Mouse (Mus musculus) kidney, embryonic 16.5 days (tissue): ENCODE data around the gene Lmtk3. TPM values are rescaled to one million over a fixed set of nuclear protein-coding genes. Genes with fewer than 3 reads are reported as not detected.

ENCODE experiments used
- ATAC-seq: fragments of 200-750 bp; cut with Nextera tagmentation; 2 replicates; pipeline ENCODE4 v1.8.0; 2017; ENCODE audit warnings: moderate TSS enrichment; ENCODE audit not compliant: low FRiP score, low TSS enrichment
- H3K27ac ChIP-seq: fragments of 300-500 bp; sonication (generic); 2 replicates; pipeline ENCODE4 v1.5.1; 2014; ENCODE audit warnings: low read length
- H3K27me3 ChIP-seq: fragments of 300-500 bp; sonication (generic); 2 replicates; pipeline ENCODE4 v1.6.1; 2014; ENCODE audit warnings: low read length, control low read depth, mixed read lengths; ENCODE audit not compliant: insufficient read depth
- H3K36me3 ChIP-seq: fragments of 300-500 bp; sonication (generic); 2 replicates; pipeline ENCODE4 v1.6.1; 2014; ENCODE audit warnings: low read length, control low read depth, mixed read lengths; ENCODE audit not compliant: insufficient read depth
- H3K4me1 ChIP-seq: fragments of 300-500 bp; sonication (generic); 2 replicates; pipeline ENCODE4 v1.6.1; 2014; ENCODE audit warnings: low read length, control low read depth, mixed read lengths; ENCODE audit not compliant: insufficient read depth
- H3K4me2 ChIP-seq: fragments of 300-500 bp; sonication (generic); replicated peaks from 2 replicates; pipeline ENCODE4 v1.6.1; 2014; ENCODE audit warnings: low read depth, low read length
- H3K4me3 ChIP-seq: fragments of 300-500 bp; sonication (generic); 2 replicates; pipeline ENCODE4 v1.5.1; 2014; ENCODE audit warnings: mild to moderate bottlenecking, low read length
- H3K9ac ChIP-seq: fragments of 300-500 bp; sonication (generic); replicated peaks from 2 replicates; pipeline ENCODE4 v1.6.1; 2014; ENCODE audit warnings: low read length
- H3K9me3 ChIP-seq: fragments of 300-500 bp; sonication (generic); 2 replicates; pipeline ENCODE4 v1.6.1; 2016; ENCODE audit warnings: low read length, control low read depth
- WGBS: fragments of 180-500 bp; shearing (Covaris S2); extraction: QIAGEN DNeasy Blood & Tissue Kit; methylation state at CpG from one replicate; pipeline ENCODE4 v1.1.7; 2014; 5-methylcytosine and 5-hydroxymethylcytosine counted together
- polyA plus RNA-seq: library from polyadenylated mRNA; unstranded; fragments of >200 nt; fragmentation: Nextera tagmentation; extraction: Ambion mirVana; gene quantifications from 2 replicates; pipeline ENCODE4 v1.2.1, GENCODE M21; 2015

Gene Lmtk3
- polyA plus RNA-seq, 1 experiment from 2014 or later: 1.3 TPM

DNA sequence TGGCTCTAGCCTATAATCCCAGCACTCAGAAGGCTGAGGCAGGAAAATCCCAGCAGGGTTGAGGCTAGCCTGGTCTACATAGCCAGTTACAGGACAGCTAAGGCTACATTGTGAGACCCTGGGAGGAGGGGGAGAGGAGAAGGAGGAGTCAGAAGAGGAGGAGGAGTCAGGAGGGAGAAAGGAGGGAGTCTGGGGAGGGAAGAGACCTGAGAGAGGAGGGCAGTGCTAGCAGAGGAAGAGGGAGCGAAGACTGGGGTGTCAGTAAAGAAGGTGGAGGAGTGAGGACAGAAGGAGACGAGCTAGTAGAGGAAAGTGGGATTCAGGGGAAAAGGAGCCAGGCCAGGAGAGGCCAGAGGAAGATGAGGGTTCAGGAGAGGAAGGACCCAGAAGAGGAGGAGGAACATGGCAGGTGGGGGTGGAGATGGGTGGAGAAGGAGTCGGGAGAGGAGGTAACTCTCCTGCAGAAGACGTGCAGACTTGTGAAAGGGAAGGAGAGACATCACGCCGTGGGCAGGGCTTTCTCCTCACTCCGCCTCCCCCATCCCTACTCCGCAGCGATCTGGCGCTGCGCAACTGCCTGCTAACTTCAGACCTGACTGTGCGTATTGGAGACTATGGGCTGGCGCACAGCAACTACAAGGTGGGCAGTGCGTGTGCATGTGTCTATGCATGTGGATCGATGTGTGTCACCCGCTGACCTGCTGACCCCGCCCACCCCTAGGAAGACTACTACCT is 8.4 kb downstream of the Lmtk3 start:
- Histone ChIP-seq H3K9me3 (no peaks in the 10 kb centered on the region), H3K27ac (no peak overlapping the region), H3K36me3 (peaks cover 18% of the 10 kb centered on the region), H3K9ac (no peak overlapping the region), H3K27me3 (no peaks in the 10 kb centered on the region), H3K4me2 (no peak overlapping the region), H3K4me1 (0 out of 2 replicates have a peak, but pooled peaks cover 7% of the 10 kb centered on the region), H3K4me3 (no peak overlapping the region)
- no peak for ATAC-seq
- WGBS: 73% methylated on average over 17 of the region's 17 CpGs

- Histone ChIP-seq H3K9ac (no peak overlapping the region), H3K9me3 (no peaks in the 10 kb centered on the region), H3K36me3 (peaks cover 18% of the 10 kb centered on the region), H3K4me1 (peaks cover 18% of the 10 kb centered on the region; the same call in 1 of the 2 replicates), H3K4me2 (no peak overlapping the region), H3K4me3 (no peak overlapping the region), H3K27me3 (0 out of 2 replicates have a peak, but pooled peaks cover 7% of the 10 kb centered on the region), H3K27ac (no peak overlapping the region)
- 90% methylated on average over 24 of the region's 24 CpGs for WGBS
- ATAC-seq: no peak
These were observed 9.7 kb downstream of the Lmtk3 start for GRCm38 (mm10) chr7:45793240-45793639.

DNA sequence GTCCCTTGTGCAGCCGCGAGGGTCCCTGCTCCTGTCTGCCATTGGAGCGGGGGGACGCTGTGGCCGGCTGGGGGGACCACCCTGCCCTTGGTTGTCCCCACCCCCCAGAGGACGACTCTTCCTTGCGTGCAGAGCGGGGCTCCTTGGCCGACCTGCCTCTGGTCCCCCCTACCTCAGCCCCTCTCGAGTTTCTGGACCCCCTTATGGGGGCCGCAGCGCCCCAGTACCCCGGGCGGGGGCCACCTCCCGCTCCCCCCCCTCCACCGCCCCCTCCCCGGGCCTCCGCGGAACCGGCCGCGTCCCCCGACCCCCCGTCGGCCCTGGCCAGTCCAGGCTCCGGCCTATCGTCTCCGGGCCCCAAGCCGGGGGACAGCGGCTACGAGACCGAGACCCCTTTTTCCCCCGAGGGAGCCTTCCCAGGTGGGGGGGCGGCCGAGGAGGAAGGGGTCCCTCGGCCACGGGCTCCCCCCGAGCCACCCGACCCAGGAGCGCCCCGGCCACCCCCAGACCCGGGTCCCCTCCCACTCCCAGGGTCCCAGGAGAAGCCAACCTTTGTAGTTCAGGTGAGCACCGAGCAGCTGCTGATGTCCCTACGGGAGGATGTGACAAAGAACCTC is 10.5 kb downstream of the Lmtk3 start:
- no peaks in the 10 kb centered on the region for H3K9me3 ChIP-seq

DNA sequence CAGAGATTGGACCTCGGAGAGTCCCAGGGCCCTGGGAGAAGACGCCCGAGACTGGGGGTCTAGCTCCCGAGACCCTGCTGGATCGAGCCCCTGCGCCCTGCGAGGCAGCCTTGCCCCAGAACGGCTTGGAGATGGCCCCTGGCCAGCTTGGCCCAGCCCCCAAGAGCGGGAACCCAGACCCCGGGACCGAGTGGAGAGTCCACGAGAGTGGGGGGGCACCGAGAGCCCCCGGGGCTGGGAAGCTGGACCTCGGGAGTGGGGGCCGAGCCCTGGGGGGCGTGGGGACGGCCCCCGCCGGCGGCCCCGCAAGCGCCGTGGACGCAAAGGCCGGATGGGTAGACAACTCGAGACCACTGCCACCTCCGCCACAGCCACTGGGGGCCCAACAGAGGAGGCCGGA is 11.4 kb downstream of the Lmtk3 start:
- Histone ChIP-seq H3K27ac (no peak overlapping the region), H3K9me3 (no peaks in the 10 kb centered on the region), H3K9ac (no peak overlapping the region), H3K4me1 (peaks cover 22% of the 10 kb centered on the region; the same call in 1 of the 2 replicates), H3K4me2 (no peak overlapping the region), H3K27me3 (peaks cover 13% of the 10 kb centered on the region), H3K36me3 (peaks cover 14% of the 10 kb centered on the region), H3K4me3 (no peak overlapping the region)
- ATAC-seq: no peak
- WGBS: 94% methylated on average over 24 of the region's 29 CpGs

More for the DNA sequence above, 10.5 kb downstream of the Lmtk3 start:
- ATAC-seq: no peak
- Histone ChIP-seq H3K27ac (no peak overlapping the region), H3K4me3 (no peak overlapping the region), H3K9ac (no peak overlapping the region), H3K27me3 (peaks cover 10% of the 10 kb centered on the region), H3K36me3 (peaks cover 18% of the 10 kb centered on the region), H3K4me1 (peaks cover 22% of the 10 kb centered on the region; the same call in 1 of the 2 replicates), H3K4me2 (no peak overlapping the region)
- WGBS: 84% methylated on average over 22 of the region's 44 CpGs

GRCm38 (mm10) chr7:45796950-45797349 is 13.4 kb downstream of the Lmtk3 start:
- peaks cover 27% of the 10 kb centered on the region; the same call in 1 of the 2 replicates for H3K4me1 ChIP-seq
- 65% methylated on average over 6 of the region's 6 CpGs for WGBS
- no peaks in the 10 kb centered on the region for H3K9me3 ChIP-seq
- no peak for ATAC-seq
- peaks cover 15% of the 10 kb centered on the region for H3K27me3 ChIP-seq
- no peak overlapping the region for H3K4me3 ChIP-seq
- no peak overlapping the region for H3K9ac ChIP-seq
- H3K4me2 ChIP-seq: no peak overlapping the region
- H3K36me3 ChIP-seq: peaks cover 10% of the 10 kb centered on the region; the same call in 1 of the 2 replicates
- no peak overlapping the region for H3K27ac ChIP-seq

DNA sequence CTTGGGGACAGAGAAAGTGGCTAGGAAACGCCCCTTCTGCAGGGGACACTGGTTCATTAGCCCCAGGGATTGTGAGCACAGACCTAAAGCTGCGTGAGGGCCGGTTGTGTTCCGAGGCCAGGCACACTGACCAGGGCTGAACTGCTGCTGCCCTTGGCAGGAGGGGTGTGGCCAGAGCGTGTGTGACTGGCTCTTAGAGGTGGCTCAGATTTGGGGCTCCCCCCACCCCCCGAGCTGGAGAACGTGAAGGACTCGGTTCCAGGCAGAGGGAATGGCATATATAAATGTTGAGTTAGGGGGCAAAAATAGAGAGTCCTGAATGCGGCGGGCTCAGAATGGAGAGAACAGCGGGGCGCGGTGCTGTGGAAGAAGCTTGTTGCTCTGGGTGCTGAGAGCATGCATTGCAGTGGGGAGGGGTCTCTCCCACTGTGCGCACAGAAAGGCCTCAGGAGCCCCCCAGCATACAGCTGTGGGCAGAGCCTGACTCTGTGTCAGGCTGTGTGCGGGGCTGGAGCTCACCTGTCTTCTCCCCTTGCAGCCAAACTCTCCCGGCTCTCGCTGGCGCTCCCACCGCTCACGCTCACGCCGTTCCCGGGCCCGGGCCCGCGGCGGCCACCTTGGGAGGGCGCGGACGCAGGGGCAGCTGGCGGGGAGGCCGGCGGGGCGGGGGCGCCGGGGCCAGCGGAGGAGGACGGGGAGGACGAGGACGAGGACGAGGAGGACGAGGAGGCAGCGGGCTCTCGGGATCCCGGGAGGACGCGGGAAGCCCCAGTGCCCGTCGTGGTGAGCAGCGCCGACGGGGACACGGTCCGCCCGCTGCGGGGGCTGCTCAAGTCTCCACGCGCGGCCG is 14.3 kb downstream of the Lmtk3 start:
- 0 out of 2 replicates have a peak, but pooled peaks have one; percentile 4 for ATAC-seq
- H3K4me2 ChIP-seq: peak overlapping the region; percentile 94
- H3K9me3 ChIP-seq: no peaks in the 10 kb centered on the region
- under 1% methylated on average over 50 of the region's 60 CpGs for WGBS
- H3K4me3 ChIP-seq: peak overlapping the region; percentile 60
- peaks cover 14% of the 10 kb centered on the region; the same call in 1 of the 2 replicates for H3K36me3 ChIP-seq
- peaks cover 27% of the 10 kb centered on the region; the same call in 1 of the 2 replicates for H3K4me1 ChIP-seq
- H3K27me3 ChIP-seq: peaks cover 15% of the 10 kb centered on the region
- H3K9ac ChIP-seq: peak overlapping the region; percentile 72
- no peak overlapping the region for H3K27ac ChIP-seq

DNA sequence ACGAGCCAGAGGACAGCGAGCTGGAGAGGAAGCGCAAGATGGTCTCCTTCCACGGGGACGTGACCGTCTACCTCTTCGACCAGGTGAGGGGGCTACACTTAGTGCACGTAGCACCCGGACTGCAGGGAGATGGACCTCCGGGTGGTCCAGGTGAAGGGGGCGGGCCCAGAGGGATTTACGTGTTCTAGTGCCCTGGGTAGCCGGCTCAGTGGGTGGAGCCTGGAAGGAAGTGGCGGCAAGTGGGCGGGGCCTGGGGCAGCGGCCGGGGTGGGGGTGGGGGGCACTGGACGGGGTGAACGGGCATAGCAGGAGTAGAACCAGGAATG is 14.9 kb downstream of the Lmtk3 start:
- H3K27me3 ChIP-seq: peaks cover 15% of the 10 kb centered on the region
- peak overlapping the region; percentile 60 for H3K4me3 ChIP-seq
- WGBS: 0% methylated on average over 19 of the region's 19 CpGs
- H3K36me3 ChIP-seq: peaks cover 14% of the 10 kb centered on the region; the same call in 1 of the 2 replicates
- no peak overlapping the region for H3K27ac ChIP-seq
- H3K4me2 ChIP-seq: peak overlapping the region; percentile 94
- peak overlapping the region; percentile 72 for H3K9ac ChIP-seq
- peaks cover 27% of the 10 kb centered on the region; the same call in 1 of the 2 replicates for H3K4me1 ChIP-seq
- ATAC-seq: no peak
- no peaks in the 10 kb centered on the region for H3K9me3 ChIP-seq

GRCm38 (mm10) chr7:45798931-45799330 is 15.4 kb downstream of the Lmtk3 start:
- H3K4me1 ChIP-seq: peaks cover 27% of the 10 kb centered on the region; the same call in 1 of the 2 replicates
- peaks cover 15% of the 10 kb centered on the region for H3K27me3 ChIP-seq
- peak overlapping the region; percentile 94 for H3K4me2 ChIP-seq
- peaks cover 9% of the 10 kb centered on the region; the same call in 1 of the 2 replicates for H3K36me3 ChIP-seq
- no peak for ATAC-seq
- 57% methylated on average over 7 of the region's 7 CpGs for WGBS
- H3K9ac ChIP-seq: no peak overlapping the region
- peak overlapping the region; percentile 60 for H3K4me3 ChIP-seq
- no peak overlapping the region for H3K27ac ChIP-seq
- no peaks in the 10 kb centered on the region for H3K9me3 ChIP-seq

- Histone ChIP-seq H3K4me2 (peak overlapping the region; percentile 53), H3K9ac (no peak overlapping the region), H3K27me3 (peaks cover 15% of the 10 kb centered on the region), H3K9me3 (no peaks in the 10 kb centered on the region), H3K4me3 (peak overlapping the region; percentile 36), H3K36me3 (peaks cover 4% of the 10 kb centered on the region; the same call in 1 of the 2 replicates), H3K4me1 (peaks cover 27% of the 10 kb centered on the region; the same call in 1 of the 2 replicates), H3K27ac (no peak overlapping the region)
- WGBS: 41% methylated on average over 7 of the region's 7 CpGs
- ATAC-seq: no peak
These were observed 16.5 kb downstream of the Lmtk3 start for GRCm38 (mm10) chr7:45800001-45800400.
